Mouse (Mus musculus) myocyte (in vitro differentiated cells): Measurements from ENCODE around the gene Cd9. TPM values are rescaled to one million over a fixed set of nuclear protein-coding genes. Genes with fewer than 3 reads are reported as not detected.

Experiments used
- H3K27me3 ChIP-seq: one replicate; pipeline ENCODE4 v1.6.1; 2011; ENCODE audit not compliant: control insufficient read depth, insufficient read depth, insufficient read length
- H3K36me3 ChIP-seq: one replicate; pipeline ENCODE4 v1.6.1; 2011; ENCODE audit not compliant: control insufficient read depth, insufficient read depth
- H3K4me2 ChIP-seq: one replicate; pipeline ENCODE4 v1.6.1; 2011; ENCODE audit warnings: low read depth, control low read depth
- H3K4me3 ChIP-seq: one replicate; pipeline ENCODE4 v1.5.1; 2011; ENCODE audit warnings: mild to moderate bottlenecking, control low read depth, moderate library complexity
- H3K79me2 ChIP-seq: one replicate; pipeline ENCODE4 v1.6.1; 2011; ENCODE audit not compliant: control insufficient read depth, insufficient read depth
- H3ac ChIP-seq: one replicate; pipeline ENCODE4 v1.6.1; 2011; ENCODE audit not compliant: control insufficient read depth, insufficient read length
- CEBPB ChIP-seq: IDR thresholded peaks from 2 replicates; pipeline ENCODE4 v1.6.1; 2011; ENCODE audit warnings: mild to moderate bottlenecking, moderate library complexity; ENCODE audit not compliant: poor library complexity, insufficient read depth, severe bottlenecking
- E2F4 ChIP-seq: IDR thresholded peaks from one replicate; pipeline ENCODE4 v1.6.1; 2011; ENCODE audit warnings: mild to moderate bottlenecking, control low read depth, moderate library complexity; ENCODE audit not compliant: insufficient read depth
- MAX ChIP-seq: IDR thresholded peaks from one replicate; pipeline ENCODE4 v1.6.1; 2011; ENCODE audit warnings: low read depth, mild to moderate bottlenecking, control low read depth
- MYOD1 ChIP-seq, 3 experiments: IDR thresholded peaks; one replicate each; pipeline ENCODE4 v1.6.1; 2011; ENCODE audit warnings: control low read depth in 2 of 3, low read depth in 2 of 3, mild to moderate bottlenecking in 2 of 3, moderate library complexity in 1 of 3; ENCODE audit not compliant: insufficient read length in 2 of 3, control insufficient read depth in 1 of 3
- MYOG ChIP-seq, 3 experiments: IDR thresholded peaks; one replicate each; pipeline ENCODE4 v1.6.1; 2011; ENCODE audit warnings: control low read depth in 2 of 3, low read depth in 2 of 3, mild to moderate bottlenecking in 2 of 3; ENCODE audit not compliant: insufficient read length in 2 of 3, control insufficient read depth in 1 of 3, insufficient read depth in 1 of 3
- POLR2A ChIP-seq: IDR thresholded peaks from one replicate; pipeline ENCODE4 v1.6.1; 2011; ENCODE audit warnings: low read depth, mild to moderate bottlenecking, control low read depth, moderate library complexity; ENCODE audit not compliant: insufficient read length
- POLR2AphosphoS2 ChIP-seq: IDR thresholded peaks from one replicate; pipeline ENCODE4 v1.6.1; 2011; ENCODE audit warnings: low read depth, control low read depth; ENCODE audit not compliant: insufficient read length
- REST ChIP-seq: IDR thresholded peaks from one replicate; pipeline ENCODE4 v1.6.1; 2011; ENCODE audit warnings: mild to moderate bottlenecking, control low read depth, moderate library complexity; ENCODE audit not compliant: insufficient read depth, insufficient read length
- SRF ChIP-seq: IDR thresholded peaks from one replicate; pipeline ENCODE4 v1.6.1; 2011; ENCODE audit warnings: low read depth; ENCODE audit not compliant: control insufficient read depth, insufficient read length
- TCF12 ChIP-seq: IDR thresholded peaks from one replicate; pipeline ENCODE4 v1.6.1; 2011; ENCODE audit warnings: mild to moderate bottlenecking, control low read depth; ENCODE audit not compliant: poor library complexity, insufficient read depth, severe bottlenecking
- TCF3 ChIP-seq: IDR thresholded peaks from one replicate; pipeline ENCODE4 v1.6.1; 2011; ENCODE audit warnings: low read depth, control low read depth; ENCODE audit not compliant: insufficient read length
- USF1 ChIP-seq: IDR thresholded peaks from one replicate; pipeline ENCODE4 v1.6.1; 2011; ENCODE audit warnings: low read depth, mild to moderate bottlenecking, control low read depth, moderate library complexity
- polyA plus RNA-seq: library from polyadenylated mRNA; unstranded; fragments of >200 nt; fragmentation: generic; extraction: Trizol; gene quantifications from one replicate; pipeline ENCODE4 v1.2.1, GENCODE M21; 2012; ENCODE audit warnings: missing spikeins

Cd9 gene
- polyA plus RNA-seq, 1 experiment: 216 TPM

DNA sequence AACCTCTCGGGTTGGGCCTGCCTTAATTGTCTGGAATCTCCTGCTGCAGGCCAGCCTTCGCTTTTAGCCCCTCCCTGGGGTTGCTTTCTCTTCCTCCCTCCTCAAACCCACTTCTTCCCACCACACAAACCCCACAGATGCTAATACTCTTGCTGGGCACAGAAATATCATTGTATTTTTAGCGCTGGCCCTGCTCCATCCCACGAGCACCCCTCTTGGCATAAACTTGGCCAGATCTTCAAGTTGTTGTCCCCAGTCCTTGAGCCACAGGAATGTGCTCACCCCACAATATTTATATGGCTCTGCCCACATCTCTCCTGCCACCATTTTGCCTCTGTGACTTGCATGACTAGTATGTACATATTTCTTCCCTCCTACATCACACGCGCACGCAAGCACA, 16.6 kb upstream of the Cd9 start:
- H3K4me2 ChIP-seq: peak overlapping the region; percentile 39
- TF ChIP-seq MYOD1 (IDR thresholded peaks at IDR 0.05; ENCODE audit: control insufficient read depth in 1 of 3, insufficient read length in 2 of 3, low read depth in 2 of 3) (peak in 1 of 3 experiments; percentile 4), SRF (no peak), TCF3 (no peak), USF1 (no peak), POLR2AphosphoS2 (no peak)
- no peaks in the 10 kb centered on the region for H3K79me2 ChIP-seq
- no peak overlapping the region for H3ac ChIP-seq
- no peaks in the 10 kb centered on the region for H3K27me3 ChIP-seq
- H3K4me3 ChIP-seq: no peak overlapping the region
- no peaks in the 10 kb centered on the region for H3K36me3 ChIP-seq

DNA sequence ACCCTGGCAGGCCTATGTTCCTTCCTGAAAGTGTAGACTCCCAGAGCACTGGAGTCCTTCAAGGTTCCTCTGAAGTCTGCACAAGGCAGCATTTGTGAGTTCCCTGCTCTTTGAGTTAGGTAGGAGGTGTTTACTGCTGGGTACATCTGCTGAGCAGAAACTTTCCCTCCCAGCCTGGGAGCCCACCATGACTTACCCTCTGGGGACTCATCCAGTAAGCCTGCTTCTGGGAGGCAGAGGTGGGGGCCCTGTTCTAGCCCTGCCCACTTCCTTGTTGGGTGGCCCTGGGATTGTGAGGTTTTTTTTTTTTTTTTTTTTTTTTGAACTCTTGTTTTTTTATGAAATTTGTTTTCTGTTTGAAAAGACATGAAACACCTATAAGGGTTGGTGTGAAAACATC, 16.1 kb upstream of the Cd9 start:
- Histone ChIP-seq H3K79me2 (no peaks in the 10 kb centered on the region), H3K4me3 (no peak overlapping the region), H3ac (no peak overlapping the region), H3K27me3 (no peaks in the 10 kb centered on the region), H3K4me2 (peak overlapping the region; percentile 39), H3K36me3 (no peaks in the 10 kb centered on the region)
- TF ChIP-seq REST (no peak), TCF3 (no peak), CEBPB (no peak), POLR2AphosphoS2 (no peak), USF1 (no peak), MAX (no peak), SRF (no peak), MYOD1 (IDR thresholded peaks at IDR 0.05; ENCODE audit: control insufficient read depth in 1 of 3, insufficient read length in 2 of 3, low read depth in 2 of 3) (no peak), TCF12 (no peak)

DNA sequence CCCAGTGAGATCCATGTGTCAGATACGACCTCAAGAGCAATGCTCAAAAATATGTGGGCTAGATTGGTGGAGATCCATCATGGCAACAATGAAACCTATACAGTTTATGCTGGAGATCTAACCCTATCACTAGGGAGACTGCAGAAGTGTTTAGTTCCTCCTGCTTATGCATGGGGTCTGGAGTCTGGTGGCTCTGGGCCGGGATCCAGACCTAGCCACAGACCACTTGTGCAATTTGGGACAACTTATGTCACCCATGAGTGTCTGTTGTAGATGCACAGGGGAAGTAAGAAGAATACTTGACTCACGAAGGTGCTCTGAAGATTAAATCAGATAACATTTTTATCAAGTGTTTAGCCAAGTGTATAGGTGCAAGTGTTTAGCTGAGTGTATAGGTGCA, 15.2 kb upstream of the Cd9 start:
- Histone ChIP-seq H3K36me3 (no peaks in the 10 kb centered on the region), H3K4me3 (no peak overlapping the region), H3K27me3 (no peaks in the 10 kb centered on the region), H3K79me2 (no peaks in the 10 kb centered on the region), H3K4me2 (no peak overlapping the region), H3ac (no peak overlapping the region)
- no peak for TF ChIP-seq MYOG (IDR thresholded peaks at IDR 0.05; ENCODE audit: control insufficient read depth in 1 of 3, insufficient read depth in 1 of 3, insufficient read length in 2 of 3, low read depth in 2 of 3)
- no peak for TF ChIP-seq MAX
- TF ChIP-seq MYOD1 (IDR thresholded peaks at IDR 0.05; ENCODE audit: control insufficient read depth in 1 of 3, insufficient read length in 2 of 3, low read depth in 2 of 3): no peak

DNA sequence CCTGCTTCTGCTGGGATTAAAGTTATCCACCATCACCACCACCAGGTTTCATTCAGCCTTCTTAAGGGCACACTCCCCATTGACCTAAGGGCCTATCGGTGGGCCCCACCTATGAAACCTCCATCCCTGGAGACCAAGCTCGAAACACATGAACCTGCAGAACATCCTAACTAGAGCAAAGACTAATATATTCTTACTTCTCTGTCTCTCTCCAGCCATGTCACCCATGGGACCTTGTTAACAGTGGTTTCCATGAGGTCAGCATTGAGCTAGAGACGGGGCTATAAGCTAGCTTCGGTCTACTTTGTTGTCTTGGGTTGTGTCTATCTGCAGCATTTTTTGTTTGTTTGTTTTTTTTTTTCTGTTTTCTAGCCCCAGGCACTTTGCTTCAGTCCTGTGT, 11.8 kb upstream of the Cd9 start:
- no peaks in the 10 kb centered on the region for H3K79me2 ChIP-seq
- TF ChIP-seq MAX: no peak
- no peak for TF ChIP-seq POLR2A
- no peak for TF ChIP-seq MYOG (IDR thresholded peaks at IDR 0.05; ENCODE audit: control insufficient read depth in 1 of 3, insufficient read depth in 1 of 3, insufficient read length in 2 of 3, low read depth in 2 of 3)
- no peak for TF ChIP-seq USF1
- no peak for TF ChIP-seq MYOD1 (IDR thresholded peaks at IDR 0.05; ENCODE audit: control insufficient read depth in 1 of 3, insufficient read length in 2 of 3, low read depth in 2 of 3)
- no peak for TF ChIP-seq SRF
- no peak for TF ChIP-seq POLR2AphosphoS2
- H3ac ChIP-seq: no peak overlapping the region
- no peak overlapping the region for H3K4me2 ChIP-seq
- H3K4me3 ChIP-seq: no peak overlapping the region
- no peaks in the 10 kb centered on the region for H3K36me3 ChIP-seq
- H3K27me3 ChIP-seq: no peaks in the 10 kb centered on the region

DNA sequence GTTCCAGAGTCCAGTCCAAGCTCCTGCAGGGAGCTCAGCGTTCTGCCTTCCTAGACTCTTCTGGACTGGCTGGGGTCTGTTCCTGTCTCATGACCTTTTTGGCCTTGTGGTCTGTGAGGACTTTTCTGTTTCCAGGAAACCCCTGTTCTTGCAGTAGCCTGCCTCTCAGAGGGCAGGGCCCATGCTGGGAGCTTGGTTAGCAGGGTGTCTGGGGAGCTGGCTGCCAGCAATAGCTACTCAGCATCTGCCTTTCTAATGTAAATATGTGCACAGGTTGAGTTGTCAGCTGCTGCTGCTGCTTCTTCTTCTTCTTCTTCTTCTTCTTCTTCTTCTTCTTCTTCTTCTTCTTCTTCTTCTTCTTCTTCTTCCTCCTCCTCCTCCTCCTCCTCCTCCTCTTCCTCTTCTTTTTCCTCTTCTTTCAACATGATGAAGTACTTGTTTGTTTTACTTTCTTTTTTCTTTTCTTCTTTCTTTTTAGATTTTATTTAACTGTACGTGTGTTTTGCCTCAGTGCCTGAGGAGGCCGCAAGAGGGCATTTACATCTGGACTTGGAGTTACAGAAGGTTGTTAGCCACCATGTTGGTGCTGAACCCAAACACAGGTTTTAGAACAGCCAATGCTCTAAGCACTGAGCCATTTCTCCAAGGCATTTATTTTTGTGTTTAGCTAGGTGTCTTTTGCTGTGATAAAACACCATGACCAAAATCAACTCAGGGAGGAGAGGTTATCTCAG, 10.2 kb upstream of the Cd9 start:
- Histone ChIP-seq H3ac (no peak overlapping the region), H3K4me3 (no peak overlapping the region), H3K4me2 (no peak overlapping the region), H3K27me3 (no peaks in the 10 kb centered on the region), H3K79me2 (no peaks in the 10 kb centered on the region), H3K36me3 (no peaks in the 10 kb centered on the region)
- no peak for TF ChIP-seq USF1
- TF ChIP-seq TCF12: no peak
- no peak for TF ChIP-seq CEBPB
- no peak for TF ChIP-seq MYOG (IDR thresholded peaks at IDR 0.05; ENCODE audit: control insufficient read depth in 1 of 3, insufficient read depth in 1 of 3, insufficient read length in 2 of 3, low read depth in 2 of 3)
- no peak for TF ChIP-seq POLR2A
- no peak for TF ChIP-seq REST
- no peak for TF ChIP-seq POLR2AphosphoS2
- TF ChIP-seq MAX: no peak
- TF ChIP-seq E2F4: no peak
- TF ChIP-seq MYOD1 (IDR thresholded peaks at IDR 0.05; ENCODE audit: control insufficient read depth in 1 of 3, insufficient read length in 2 of 3, low read depth in 2 of 3): no peak
- TF ChIP-seq SRF: no peak
- no peak for TF ChIP-seq TCF3
